Mouse (Mus musculus): ENCODE measurements around the gene Mybbp1a. TPM values are rescaled to one million over a fixed set of nuclear protein-coding genes. Genes with fewer than 3 reads are reported as not detected.

Gene Mybbp1a
- polyA plus RNA-seq, 1 experiment = 68.3 TPM

DNA sequence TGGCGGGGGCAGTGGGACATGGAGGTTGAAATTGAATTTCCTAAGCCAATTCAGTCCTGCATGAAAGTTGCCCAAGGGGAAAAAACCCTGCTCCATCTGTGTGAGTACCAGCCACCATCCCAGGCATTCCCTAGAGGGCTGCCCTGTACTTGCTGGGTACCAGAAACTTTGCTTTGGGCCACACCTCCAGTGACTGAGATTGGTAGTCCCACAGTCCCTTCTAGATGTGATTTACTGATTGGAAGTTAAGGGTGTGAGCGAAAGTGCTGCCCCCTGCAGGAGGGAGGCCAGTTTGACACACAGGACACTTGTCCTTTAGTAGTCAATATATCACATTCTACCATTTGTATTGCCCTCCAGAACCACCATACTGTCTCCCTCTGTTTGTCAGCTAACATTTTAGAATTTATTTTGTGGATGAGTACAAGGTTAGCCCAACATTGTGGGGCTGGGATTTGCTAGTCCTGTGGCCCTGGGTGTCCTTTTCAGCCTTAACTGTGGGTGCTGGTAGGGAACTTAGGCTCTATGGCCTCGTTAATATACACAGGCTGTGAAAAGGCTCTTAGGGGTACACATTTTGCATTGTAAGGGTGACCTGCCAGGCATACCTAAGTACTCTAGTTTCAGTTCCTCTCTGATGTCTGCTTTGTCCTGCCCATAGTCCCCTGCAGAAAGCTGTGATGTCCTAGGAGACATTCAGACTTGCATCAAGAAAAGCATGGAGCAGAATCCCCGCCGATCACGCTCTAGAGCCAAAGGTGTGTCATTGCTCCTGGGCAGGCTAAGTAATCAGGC lies 5.4 kb downstream of the Mybbp1a start:
- no peak overlapping the region for H3K27ac ChIP-seq (ENCODE audit: control insufficient read depth, insufficient read depth, low read depth, low read length, poor library complexity)
- TF ChIP-seq CTCF (IDR thresholded peaks at IDR 0.05; ENCODE audit: control insufficient read depth, insufficient read depth, low read length) (peak; percentile 78), POLR2A (IDR thresholded peaks at IDR 0.05; ENCODE audit: borderline replicate concordance, control insufficient read depth, low read depth, low read length) (no peak)

DNA sequence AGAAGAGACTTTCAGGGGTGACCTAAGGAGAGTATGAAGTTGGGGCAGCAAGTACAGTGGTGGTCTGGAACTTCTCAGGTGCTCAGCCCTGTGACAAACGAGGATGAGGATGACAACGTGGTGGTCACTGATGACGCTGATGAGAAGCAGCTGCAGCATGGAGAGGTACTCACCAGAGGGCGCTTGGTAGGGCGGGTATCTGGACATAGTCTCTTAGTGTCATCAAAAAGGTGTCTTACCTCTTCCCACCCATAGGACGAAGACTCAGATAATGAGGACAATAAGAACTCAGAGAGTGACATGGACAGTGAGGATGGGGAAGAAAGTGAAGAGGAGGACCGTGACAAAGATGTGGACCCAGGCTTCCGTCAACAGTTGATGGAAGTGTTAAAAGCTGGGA lies 6.3 kb downstream of the Mybbp1a start:
- Histone ChIP-seq H3K4me1 (ENCODE audit: control insufficient read depth, insufficient read depth, low read length) (no peaks in the 10 kb centered on the region; the same call in 1 of the 2 replicates), H3K4me3 (replicated peaks; ENCODE audit: control insufficient read depth, low read depth, low read length) (no peak overlapping the region), H3K27ac (ENCODE audit: control insufficient read depth, insufficient read depth, low read depth, low read length, poor library complexity) (no peak overlapping the region)
- TF ChIP-seq POLR2A (IDR thresholded peaks at IDR 0.05; ENCODE audit: borderline replicate concordance, control insufficient read depth, low read depth, low read length) (no peak), CTCF (IDR thresholded peaks at IDR 0.05; ENCODE audit: control insufficient read depth, insufficient read depth, low read length) (peak; percentile 20; the same call in 1 of the 2 replicates)
- WGBS = 76% methylated on average over 8 of the region's 8 CpGs

More for the DNA sequence above, 5.4 kb downstream of the Mybbp1a start:
- peaks cover 1% of the 10 kb centered on the region; the same call in 1 of the 2 replicates for H3K4me1 ChIP-seq (ENCODE audit: control insufficient read depth, insufficient read depth, low read length)
- WGBS = 72% methylated on average over 6 of the region's 6 CpGs
- no peak overlapping the region for H3K4me3 ChIP-seq (replicated peaks; ENCODE audit: control insufficient read depth, low read depth, low read length)

DNA sequence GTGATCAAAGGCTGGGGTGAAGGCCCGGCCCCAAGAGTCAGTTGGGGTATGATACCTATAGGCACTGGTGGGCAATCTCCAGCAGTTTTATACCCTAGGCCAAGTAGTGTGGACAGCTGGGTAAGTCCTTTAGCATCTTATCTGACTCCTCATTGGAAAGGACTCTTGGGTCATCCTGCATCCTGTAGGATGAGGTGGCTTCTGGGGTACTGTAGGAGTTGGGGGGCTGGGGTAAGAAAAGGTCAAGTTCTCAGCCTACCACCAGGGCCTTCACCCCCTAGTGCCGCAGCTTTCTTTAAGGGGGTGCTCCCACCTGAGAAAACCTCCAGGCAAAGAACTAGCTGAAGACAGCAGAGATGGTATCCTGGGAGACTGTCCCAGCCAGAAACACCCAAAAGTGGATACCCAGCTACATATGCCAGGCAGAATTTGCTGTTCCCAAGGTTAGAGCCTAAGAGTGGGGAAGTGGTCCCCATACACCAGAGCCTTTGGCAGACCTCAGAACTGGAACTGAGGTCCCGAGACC lies 11.0 kb downstream of the Mybbp1a start:
- Histone ChIP-seq H3K4me1 (ENCODE audit: control insufficient read depth, insufficient read depth, low read length) (no peaks in the 10 kb centered on the region; the same call in 1 of the 2 replicates), H3K4me3 (replicated peaks; ENCODE audit: control insufficient read depth, low read depth, low read length) (no peak overlapping the region), H3K27ac (ENCODE audit: control insufficient read depth, insufficient read depth, low read depth, low read length, poor library complexity) (no peak overlapping the region)
- 79% methylated on average over 3 of the region's 3 CpGs for WGBS
- TF ChIP-seq CTCF (IDR thresholded peaks at IDR 0.05; ENCODE audit: control insufficient read depth, insufficient read depth, low read length) (no peak), POLR2A (IDR thresholded peaks at IDR 0.05; ENCODE audit: borderline replicate concordance, control insufficient read depth, low read depth, low read length) (no peak)

DNA sequence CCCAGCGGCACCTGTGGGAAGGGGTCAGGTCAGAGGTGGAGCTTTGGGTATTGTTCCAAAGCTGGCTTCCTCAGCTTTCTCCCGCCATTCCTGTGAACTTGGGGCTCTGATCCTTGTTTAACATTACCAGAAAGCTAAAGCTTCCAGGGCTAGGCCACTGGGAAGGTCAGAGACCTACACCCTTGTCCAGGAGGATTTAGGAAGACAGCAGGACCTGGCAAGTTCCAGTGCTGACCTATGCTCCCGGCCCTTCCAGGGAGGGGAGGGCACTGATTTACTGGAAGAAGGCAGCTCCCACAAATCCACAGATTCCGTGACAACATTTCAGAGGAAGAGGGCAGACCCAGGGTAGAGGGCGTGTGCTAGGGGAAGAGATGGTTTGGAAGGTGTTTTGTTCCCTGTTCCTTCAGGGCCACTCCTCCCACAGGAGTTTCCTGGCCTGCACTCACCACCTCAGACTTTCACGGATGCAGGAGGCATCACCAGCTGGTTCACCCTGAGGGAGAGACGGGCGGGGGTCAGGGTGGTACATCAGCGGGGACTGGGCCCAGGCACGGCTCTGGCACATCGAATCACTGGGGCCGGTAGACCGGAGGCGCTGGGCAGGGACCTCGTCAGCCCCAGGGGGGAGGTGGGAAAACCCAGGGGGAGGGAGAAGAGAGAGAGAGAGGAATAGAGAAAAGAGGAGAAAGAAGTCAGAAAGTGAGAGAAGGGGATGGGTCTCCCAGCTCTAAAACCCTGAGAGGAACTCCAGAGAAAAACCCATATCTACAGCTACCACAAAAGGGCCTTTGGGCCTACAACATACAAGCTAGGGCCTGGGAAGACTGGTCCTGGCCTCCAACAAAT lies 12.2 kb downstream of the Mybbp1a start:
- no peak overlapping the region for H3K4me3 ChIP-seq (replicated peaks; ENCODE audit: control insufficient read depth, low read depth, low read length)
- peaks cover 2% of the 10 kb centered on the region; the same call in 1 of the 2 replicates for H3K4me1 ChIP-seq (ENCODE audit: control insufficient read depth, insufficient read depth, low read length)
- H3K27ac ChIP-seq (ENCODE audit: control insufficient read depth, insufficient read depth, low read depth, low read length, poor library complexity) = no peak overlapping the region
- TF ChIP-seq POLR2A (IDR thresholded peaks at IDR 0.05; ENCODE audit: borderline replicate concordance, control insufficient read depth, low read depth, low read length) = no peak
- TF ChIP-seq CTCF (IDR thresholded peaks at IDR 0.05; ENCODE audit: control insufficient read depth, insufficient read depth, low read length) = no peak
- 79% methylated on average over 15 of the region's 15 CpGs for WGBS

DNA sequence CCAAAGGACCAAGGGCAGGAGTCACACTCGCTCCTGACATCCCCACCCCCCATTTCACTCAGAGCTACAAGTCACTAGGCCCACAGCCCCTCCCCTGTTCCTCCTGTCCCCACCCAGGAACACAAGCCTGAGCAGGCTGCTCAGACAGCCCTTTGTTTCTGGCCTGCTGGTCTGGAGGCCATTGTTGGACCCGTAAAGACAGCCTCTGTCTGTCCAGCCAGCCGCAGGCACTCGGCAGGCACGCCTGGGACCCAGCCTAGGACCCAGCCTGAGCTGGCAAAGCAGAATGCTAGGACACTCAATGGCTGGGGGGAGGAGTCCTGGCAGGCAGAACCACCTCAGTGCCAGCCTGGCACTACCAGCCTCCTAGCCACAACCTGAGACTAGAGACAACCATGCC lies 14.5 kb downstream of the Mybbp1a start:
- no peak for TF ChIP-seq POLR2A (IDR thresholded peaks at IDR 0.05; ENCODE audit: borderline replicate concordance, control insufficient read depth, low read depth, low read length)
- TF ChIP-seq CTCF (IDR thresholded peaks at IDR 0.05; ENCODE audit: control insufficient read depth, insufficient read depth, low read length) = no peak

DNA sequence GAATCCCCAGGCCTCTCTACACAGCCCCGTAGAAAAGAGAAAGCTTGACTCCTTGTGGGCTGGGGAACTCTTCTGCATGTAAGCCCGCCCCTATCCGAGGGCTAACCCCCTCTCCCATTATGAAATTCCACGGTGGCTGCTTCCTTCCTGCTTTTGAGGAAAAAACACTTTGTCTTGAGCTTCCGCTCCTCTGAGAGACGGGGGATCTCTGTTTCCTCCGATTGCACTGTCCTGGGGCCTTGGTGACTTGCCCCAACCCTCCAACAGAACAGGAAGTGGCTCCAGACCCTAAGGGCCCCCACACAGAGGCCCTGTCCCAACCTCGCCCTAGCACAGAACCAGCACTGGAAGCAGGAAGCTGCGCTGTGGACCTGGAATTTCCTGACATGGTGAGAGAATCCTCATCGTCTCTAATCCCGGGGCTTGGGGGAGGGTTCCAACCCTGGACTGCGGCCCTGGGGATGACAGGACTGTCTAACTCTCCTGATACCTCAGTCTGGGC lies 16.9 kb downstream of the Mybbp1a start:
- Histone ChIP-seq H3K4me3 (replicated peaks; ENCODE audit: control insufficient read depth, low read depth, low read length) (peak overlapping the region; percentile 37), H3K4me1 (ENCODE audit: control insufficient read depth, insufficient read depth, low read length) (peaks cover 3% of the 10 kb centered on the region; the same call in 1 of the 2 replicates), H3K27ac (ENCODE audit: control insufficient read depth, insufficient read depth, low read depth, low read length, poor library complexity) (peak overlapping the region; percentile 44)
- 38% methylated on average over 12 of the region's 12 CpGs for WGBS
- no peak for TF ChIP-seq CTCF (IDR thresholded peaks at IDR 0.05; ENCODE audit: control insufficient read depth, insufficient read depth, low read length)
- no peak for TF ChIP-seq POLR2A (IDR thresholded peaks at IDR 0.05; ENCODE audit: borderline replicate concordance, control insufficient read depth, low read depth, low read length)

More for the DNA sequence above, 14.5 kb downstream of the Mybbp1a start:
- WGBS = 90% methylated on average over 5 of the region's 5 CpGs
- H3K4me1 ChIP-seq (ENCODE audit: control insufficient read depth, insufficient read depth, low read length) = peaks cover 3% of the 10 kb centered on the region; the same call in 1 of the 2 replicates
- H3K27ac ChIP-seq (ENCODE audit: control insufficient read depth, insufficient read depth, low read depth, low read length, poor library complexity) = no peak overlapping the region
- H3K4me3 ChIP-seq (replicated peaks; ENCODE audit: control insufficient read depth, low read depth, low read length) = no peak overlapping the region

DNA sequence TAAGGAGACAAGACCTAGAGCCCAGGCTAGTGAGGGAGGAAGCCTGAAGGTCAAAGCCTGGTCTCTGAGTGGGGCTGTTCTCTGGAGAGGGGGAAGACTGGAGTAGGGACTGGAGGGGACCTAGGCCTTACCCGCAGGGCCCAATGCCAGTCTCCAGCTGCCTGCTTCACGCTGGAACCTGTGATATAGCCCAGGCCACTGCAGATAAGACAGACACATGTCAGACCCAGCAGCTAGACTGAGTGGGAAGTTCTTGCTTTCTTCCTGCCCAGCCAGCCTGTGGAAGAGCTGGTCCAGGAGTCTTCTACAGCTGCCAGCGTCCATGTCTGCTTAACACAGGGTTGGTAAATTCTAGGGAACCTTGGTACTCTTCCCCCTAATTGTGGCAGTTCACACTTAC lies 17.3 kb downstream of the Mybbp1a start:
- peak overlapping the region; percentile 44 for H3K27ac ChIP-seq (ENCODE audit: control insufficient read depth, insufficient read depth, low read depth, low read length, poor library complexity)
- H3K4me1 ChIP-seq (ENCODE audit: control insufficient read depth, insufficient read depth, low read length) = peaks cover 3% of the 10 kb centered on the region; the same call in 1 of the 2 replicates
- TF ChIP-seq POLR2A (IDR thresholded peaks at IDR 0.05; ENCODE audit: borderline replicate concordance, control insufficient read depth, low read depth, low read length) (no peak), CTCF (IDR thresholded peaks at IDR 0.05; ENCODE audit: control insufficient read depth, insufficient read depth, low read length) (no peak)
- 43% methylated on average over 3 of the region's 3 CpGs for WGBS
- H3K4me3 ChIP-seq (replicated peaks; ENCODE audit: control insufficient read depth, low read depth, low read length) = peak overlapping the region; percentile 37

Measured in bone marrow, adult 2 months (tissue).